Mouse (Mus musculus) heart, adult 2 months (tissue): ENCODE measurements around the gene Mlf2.

Experiments
- CTCF ChIP-seq: fragments of 200-600 bp; IDR thresholded peaks from 2 replicates; pipeline ENCODE4 v1.8.1; 2022; ENCODE audit warnings: antibody characterized with exemption, mild to moderate bottlenecking, moderate library complexity
- EP300 ChIP-seq: fragments of 200-500 bp; IDR thresholded peaks from 2 replicates; pipeline ENCODE4 v1.6.1; 2011; ENCODE audit warnings: low read depth, low read length, control low read depth; ENCODE audit not compliant: insufficient read depth
- POLR2A ChIP-seq: fragments of 200-500 bp; IDR thresholded peaks from 2 replicates; pipeline ENCODE4 v1.6.1; 2011; ENCODE audit warnings: mild to moderate bottlenecking, low read depth, low read length, control low read depth; ENCODE audit not compliant: insufficient read depth

DNA sequence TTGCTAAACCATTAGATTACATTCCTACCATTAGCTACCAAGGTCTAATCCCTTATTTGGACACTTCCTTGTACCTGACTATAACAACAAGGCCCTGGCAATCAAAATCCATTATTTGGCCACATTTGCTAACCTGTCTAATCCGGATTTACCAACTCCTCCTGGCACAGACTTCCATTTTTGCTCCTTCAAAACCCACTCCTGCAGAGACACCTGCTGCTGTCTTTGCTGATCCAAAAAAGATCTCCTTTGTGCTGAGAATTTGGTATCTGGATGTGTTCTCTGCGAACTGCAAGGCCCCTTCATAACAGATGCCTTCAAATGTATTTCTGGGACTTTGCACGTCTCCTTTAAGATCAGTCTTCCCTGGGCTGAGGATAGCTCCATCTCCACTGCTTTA is 12.3 kb downstream of the Mlf2 start:
- TF ChIP-seq POLR2A (no peak), CTCF (no peak), EP300 (no peak)
